Comparison of ENCODE assay signal across 8 mouse cellular contexts in the genomic region with DNA sequence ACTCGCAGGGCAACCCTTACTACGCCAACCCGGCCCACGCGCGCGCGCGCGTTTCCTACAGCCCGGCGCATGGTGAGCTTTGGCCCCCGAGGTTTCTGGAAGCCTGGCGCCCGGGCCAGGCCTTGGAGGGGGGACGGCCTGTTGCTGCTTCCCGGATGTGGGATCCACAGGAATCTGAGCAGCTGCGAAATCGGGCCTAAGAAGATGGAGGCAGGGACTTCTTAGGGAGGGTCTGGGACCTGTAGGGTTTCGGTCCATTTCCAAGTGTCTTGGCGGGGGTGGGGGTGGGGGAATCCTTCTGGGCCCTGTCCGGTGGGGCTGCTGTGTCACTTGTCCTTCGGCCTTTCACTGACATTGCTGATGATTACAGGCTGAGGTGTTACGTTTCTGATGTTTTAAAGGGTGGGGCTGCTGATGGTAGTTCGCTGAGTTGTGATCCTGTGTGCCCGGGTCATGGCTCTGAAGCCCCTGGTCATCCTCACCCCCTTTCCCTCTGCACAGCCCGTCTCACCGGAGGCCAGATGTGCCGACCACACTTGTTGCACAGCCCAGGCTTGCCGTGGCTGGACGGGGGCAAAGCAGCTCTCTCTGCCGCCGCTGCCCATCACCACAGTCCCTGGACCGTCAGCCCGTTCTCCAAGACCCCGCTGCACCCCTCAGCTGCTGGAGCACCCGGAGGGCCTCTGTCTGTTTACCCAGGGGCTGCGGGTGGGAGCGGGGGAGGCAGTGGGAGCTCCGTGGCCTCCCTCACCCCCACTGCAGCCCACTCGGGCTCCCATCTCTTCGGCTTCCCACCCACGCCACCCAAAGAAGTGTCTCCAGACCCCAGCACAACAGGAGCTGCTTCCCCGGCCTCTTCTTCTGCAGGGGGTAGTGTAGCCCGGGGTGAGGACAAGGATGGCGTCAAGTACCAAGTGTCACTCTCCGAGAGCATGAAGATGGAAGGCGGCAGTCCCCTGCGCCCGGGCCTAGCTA. TPM values are rescaled to one million over a fixed set of nuclear protein-coding genes. Genes with fewer than 3 reads are reported as not detected.
DNase-seq lines count a peak whose midpoint lies in the region; ATAC-seq lines count a peak whose summit lies in the region.

No protein-coding gene starts in this region.

- peak overlapping the region; percentile 62 for H3K9ac ChIP-seq in hindbrain, embryonic 13.5 days
- peak overlapping the region; percentile 20; the same call in 1 of the 2 replicates for H3K9ac ChIP-seq in midbrain, embryonic 13.5 days (replicated peaks)

- H3K4me3 ChIP-seq in embryonic facial prominence, embryonic 10.5 days = peak overlapping the region; percentile 66
- H3K4me3 ChIP-seq in hindbrain, embryonic 13.5 days = peak overlapping the region; percentile 41
- H3K4me3 ChIP-seq in midbrain, embryonic 13.5 days (replicated peaks) = peak overlapping the region; percentile 47

- 2% methylated on average over 50 of the region's 50 CpGs for WGBS in embryonic facial prominence, embryonic 10.5 days
- 2% methylated on average over 50 of the region's 50 CpGs for WGBS in hindbrain, embryonic 13.5 days
- under 1% methylated on average over 50 of the region's 50 CpGs for WGBS in midbrain, embryonic 13.5 days

- DNase-seq in heart, adult 11 months = peak; percentile 94
- DNase-seq in heart, adult 8-10 months (ENCODE audit: low spot score) = no peak
- peak; percentile 54 for DNase-seq in embryonic facial prominence, embryonic 10.5 days (ENCODE audit: low spot score)
- no peak for DNase-seq in cerebellum, adult 18-20 months
- DNase-seq in ovary, postnatal 36 days (ENCODE audit: low spot score) = no peak
- DNase-seq in thymus, postnatal 10 days (ENCODE audit: low spot score in 2 of 2) = no peak

- H3K4me2 ChIP-seq in hindbrain, embryonic 13.5 days = peak overlapping the region; percentile 54
- peak overlapping the region; percentile 64 for H3K4me2 ChIP-seq in midbrain, embryonic 13.5 days (replicated peaks)

- H3K36me3 ChIP-seq in embryonic facial prominence, embryonic 10.5 days (replicated peaks) = peaks cover 4% of the 10 kb centered on the region
- H3K36me3 ChIP-seq in hindbrain, embryonic 13.5 days = no peaks in the 10 kb centered on the region
- H3K36me3 ChIP-seq in midbrain, embryonic 13.5 days = no peaks in the 10 kb centered on the region

- no peak for ATAC-seq in hindbrain, embryonic 13.5 days (ENCODE audit: low FRiP score)
- ATAC-seq in midbrain, embryonic 13.5 days = no peak

- H3K4me1 ChIP-seq in embryonic facial prominence, embryonic 10.5 days = peaks cover 90% of the 10 kb centered on the region
- H3K4me1 ChIP-seq in hindbrain, embryonic 13.5 days (replicated peaks) = peaks cover 45% of the 10 kb centered on the region
- peaks cover 69% of the 10 kb centered on the region for H3K4me1 ChIP-seq in midbrain, embryonic 13.5 days (replicated peaks)

- H3K9me3 ChIP-seq in embryonic facial prominence, embryonic 10.5 days = no peaks in the 10 kb centered on the region
- H3K9me3 ChIP-seq in hindbrain, embryonic 13.5 days = no peaks in the 10 kb centered on the region
- H3K9me3 ChIP-seq in midbrain, embryonic 13.5 days = no peaks in the 10 kb centered on the region

- H3K27me3 ChIP-seq in embryonic facial prominence, embryonic 10.5 days (replicated peaks; ENCODE audit: low read depth, poor library complexity, severe bottlenecking) = peaks cover 100% of the 10 kb centered on the region
- H3K27me3 ChIP-seq in hindbrain, embryonic 13.5 days = peaks cover 99% of the 10 kb centered on the region
- H3K27me3 ChIP-seq in midbrain, embryonic 13.5 days = peaks cover 99% of the 10 kb centered on the region

- H3K27ac ChIP-seq in embryonic facial prominence, embryonic 10.5 days (replicated peaks) = peak overlapping the region; percentile 75
- no peak overlapping the region for H3K27ac ChIP-seq in hindbrain, embryonic 13.5 days
- no peak overlapping the region for H3K27ac ChIP-seq in midbrain, embryonic 13.5 days

RNA-seq across cellular contexts. Expression of a gene that starts 6.3 kb away (rescaled TPM):
- 10 to 100 TPM; 13.5 to 20.0 (median 17.4) TPM for total RNA-seq in heart, adult 8-10 months (2022)
- polyA plus RNA-seq in embryonic facial prominence, embryonic 10.5 days (2016; fragmentation: Nextera tagmentation; extraction: Ambion mirVana) = 34.6 and 35.9 TPM in 2 replicates
- 20.6 and 27.0 TPM in 2 replicates for polyA plus RNA-seq in hindbrain, embryonic 13.5 days (2015; fragmentation: Nextera tagmentation; extraction: Ambion mirVana)
- polyA plus RNA-seq in midbrain, embryonic 13.5 days (2015; fragmentation: Nextera tagmentation; extraction: Ambion mirVana) = 25.7 and 38.1 TPM in 2 replicates

RNA-seq across cellular contexts. Expression of a gene that starts 22.1 kb away (rescaled TPM):
- not detected for total RNA-seq in heart, adult 8-10 months (2022)
- polyA plus RNA-seq in embryonic facial prominence, embryonic 10.5 days (2016; fragmentation: Nextera tagmentation; extraction: Ambion mirVana) = not detected in 2 replicates
- polyA plus RNA-seq in hindbrain, embryonic 13.5 days (2015; fragmentation: Nextera tagmentation; extraction: Ambion mirVana) = not detected in 2 replicates
- polyA plus RNA-seq in midbrain, embryonic 13.5 days (2015; fragmentation: Nextera tagmentation; extraction: Ambion mirVana) = not detected in 2 replicates

Comparison
In these comparisons a context has a peak if more than half of its experiments do, and no peak if none do; other contexts are left out.
1. DNase-seq: peak in heart, adult 11 months (single experiment) and embryonic facial prominence, embryonic 10.5 days (single experiment); none in heart, adult 8-10 months (single experiment), cerebellum, adult 18-20 months (0 of 2), ovary, postnatal 36 days (single experiment) and thymus, postnatal 10 days (0 of 2).
2. Peak in every context shown above with its lines, with median percentiles within 50 percentile points of each other: H3K4me3 ChIP-seq.